Comparison of ENCODE assay signal across 19 mouse cellular contexts in the genomic region with DNA sequence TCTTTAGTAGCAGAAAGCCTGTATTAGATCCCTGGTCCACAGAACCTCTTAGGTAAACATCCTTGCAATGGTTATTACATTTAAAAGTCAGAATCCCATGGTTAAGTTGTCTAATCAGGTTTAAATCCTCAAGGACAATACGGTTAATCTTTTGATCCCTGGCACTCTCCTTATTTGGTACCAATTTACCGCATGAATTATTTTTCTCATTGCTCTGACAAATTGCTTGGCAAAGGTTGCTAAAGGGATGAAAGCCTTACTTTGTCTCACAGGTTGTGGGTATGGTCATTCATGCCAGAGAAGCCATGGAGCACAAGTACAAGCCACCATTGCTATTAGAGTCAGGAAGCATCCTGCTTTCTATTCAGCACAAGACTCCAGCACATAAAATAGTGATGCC.
DNase-seq lines count a peak whose midpoint lies in the region; ATAC-seq and TF ChIP-seq lines count a peak whose summit lies in the region.
"Had no signal": no experiment of that assay in that cellular context is flagged by ENCODE, and none has a peak within 500 bp of the region (broad histone marks: within the 10 kb centered on the region; RNA-seq: fewer than 3 reads in every experiment).

No protein-coding gene starts in this region.

- H3K4me1 ChIP-seq in forebrain, embryonic 14.5 days (ENCODE audit: control insufficient read depth, insufficient read depth, low read length), result no peaks in the 10 kb centered on the region
- H3K4me1 ChIP-seq in forebrain, embryonic 12.5 days, result no peaks in the 10 kb centered on the region
- H3K4me1 ChIP-seq in midbrain, postnatal 0 days (ENCODE audit: insufficient read depth, low read length), result no peaks in the 10 kb centered on the region
- H3K4me1 ChIP-seq in midbrain, embryonic 10.5 days, result no peaks in the 10 kb centered on the region
- H3K4me1 ChIP-seq: embryonic facial prominence, embryonic 10.5 days; embryonic facial prominence, embryonic 12.5 days; forebrain, embryonic 15.5 days had no signal

- 34% methylated on average over 2 of the region's 2 CpGs for WGBS in forebrain, embryonic 14.5 days
- 52% methylated on average over 2 of the region's 2 CpGs for WGBS in forebrain, embryonic 12.5 days
- WGBS in midbrain, postnatal 0 days, result 65% methylated on average over 2 of the region's 2 CpGs
- 77% methylated on average over 2 of the region's 2 CpGs for WGBS in midbrain, embryonic 10.5 days

- no peaks in the 10 kb centered on the region for H3K9me3 ChIP-seq in forebrain, embryonic 14.5 days (replicated peaks; ENCODE audit: control insufficient read depth, low read length)
- H3K9me3 ChIP-seq in forebrain, embryonic 12.5 days, result no peaks in the 10 kb centered on the region
- no peaks in the 10 kb centered on the region for H3K9me3 ChIP-seq in midbrain, postnatal 0 days (ENCODE audit: low read length)
- no peaks in the 10 kb centered on the region for H3K9me3 ChIP-seq in midbrain, embryonic 10.5 days (replicated peaks)
- H3K9me3 ChIP-seq: embryonic facial prominence, embryonic 10.5 days; embryonic facial prominence, embryonic 12.5 days; forebrain, embryonic 15.5 days had no signal

- TF ChIP-seq CTCF in midbrain, postnatal 0 days (IDR thresholded peaks at IDR 0.05), result no peak
- TF ChIP-seq CTCF in brain, embryonic 14.5 days (IDR thresholded peaks at IDR 0.05; ENCODE audit: borderline replicate concordance, extremely low read depth, insufficient read depth, insufficient read length), result no peak

- no peaks in the 10 kb centered on the region for H3K36me3 ChIP-seq in forebrain, embryonic 14.5 days (ENCODE audit: control insufficient read depth, insufficient read depth, low read length)
- H3K36me3 ChIP-seq in forebrain, embryonic 12.5 days (replicated peaks), result no peaks in the 10 kb centered on the region
- H3K36me3 ChIP-seq in midbrain, postnatal 0 days (ENCODE audit: insufficient read depth, low read length), result no peaks in the 10 kb centered on the region
- H3K36me3 ChIP-seq in midbrain, embryonic 10.5 days, result no peaks in the 10 kb centered on the region
- H3K36me3 ChIP-seq: embryonic facial prominence, embryonic 10.5 days; embryonic facial prominence, embryonic 12.5 days; forebrain, embryonic 15.5 days had no signal

- no peak for TF ChIP-seq POLR2A in brain, embryonic 14.5 days (IDR thresholded peaks at IDR 0.05; ENCODE audit: borderline replicate concordance, extremely low read depth, insufficient read depth, insufficient read length, poor library complexity, severe bottlenecking)

- no peak for ATAC-seq in forebrain, embryonic 14.5 days
- ATAC-seq in forebrain, embryonic 12.5 days (ENCODE audit: low FRiP score), result no peak
- ATAC-seq in midbrain, postnatal 0 days (ENCODE audit: low FRiP score), result no peak
- ATAC-seq: activated CD4-positive, CD25-positive, alpha-beta regulatory T cell, adult 4 months; forebrain, embryonic 15.5 days; forebrain, postnatal 0 days; Patski had no signal

- H3K27ac ChIP-seq in forebrain, embryonic 14.5 days (ENCODE audit: low read depth, low read length), result no peak overlapping the region
- no peak overlapping the region for H3K27ac ChIP-seq in forebrain, embryonic 12.5 days
- H3K27ac ChIP-seq in midbrain, postnatal 0 days (ENCODE audit: low read depth, low read length), result no peak overlapping the region
- no peak overlapping the region for H3K27ac ChIP-seq in midbrain, embryonic 10.5 days (replicated peaks)
- H3K27ac ChIP-seq: embryonic facial prominence, embryonic 10.5 days; embryonic facial prominence, embryonic 12.5 days; forebrain, embryonic 15.5 days had no signal

- H3K4me2 ChIP-seq in forebrain, embryonic 14.5 days (ENCODE audit: low read length), result no peak overlapping the region
- no peak overlapping the region for H3K4me2 ChIP-seq in forebrain, embryonic 12.5 days
- H3K4me2 ChIP-seq in midbrain, postnatal 0 days (ENCODE audit: low read depth, low read length, poor library complexity, severe bottlenecking), result no peak overlapping the region
- H3K4me2 ChIP-seq: embryonic facial prominence, embryonic 12.5 days; forebrain, embryonic 15.5 days had no signal

- DNase-seq in forebrain, embryonic 14.5 days (ENCODE audit: low spot score), result peak; percentile 13
- DNase-seq in midbrain, postnatal 0 days (ENCODE audit: low spot score), result peak; percentile 51
- DNase-seq in midbrain, embryonic 10.5 days (ENCODE audit: low spot score), result no peak
- peak; percentile 77 for DNase-seq in Muller cell, postnatal 12 days (ENCODE audit: inconsistent ontology term)
- peak; percentile 50 for DNase-seq in brain, embryonic 14.5 days (ENCODE audit: low read depth)
- DNase-seq in left cerebral cortex, postnatal 4 days, result no peak
- DNase-seq: adrenal gland, postnatal 10 days; adrenal gland, postnatal 25 days; cerebellum, adult 11-12 months; cerebellum, adult 2 months; cerebellum, adult 9-10 months; cerebellum, postnatal 36 days; forebrain, postnatal 0 days had no signal

- H3K4me3 ChIP-seq in forebrain, embryonic 14.5 days (ENCODE audit: low read depth, low read length), result no peak overlapping the region
- no peak overlapping the region for H3K4me3 ChIP-seq in forebrain, embryonic 12.5 days (replicated peaks)
- no peak overlapping the region for H3K4me3 ChIP-seq in midbrain, postnatal 0 days (ENCODE audit: low read depth, low read length)
- no peak overlapping the region for H3K4me3 ChIP-seq in midbrain, embryonic 10.5 days
- H3K4me3 ChIP-seq: embryonic facial prominence, embryonic 10.5 days; embryonic facial prominence, embryonic 12.5 days; forebrain, embryonic 15.5 days had no signal

- H3K27me3 ChIP-seq in forebrain, embryonic 14.5 days (replicated peaks; ENCODE audit: control insufficient read depth, insufficient read depth, low read length), result no peaks in the 10 kb centered on the region
- H3K27me3 ChIP-seq in forebrain, embryonic 12.5 days, result no peaks in the 10 kb centered on the region
- H3K27me3 ChIP-seq in midbrain, postnatal 0 days (ENCODE audit: insufficient read depth, low read length), result no peaks in the 10 kb centered on the region
- no peaks in the 10 kb centered on the region for H3K27me3 ChIP-seq in midbrain, embryonic 10.5 days (ENCODE audit: low read depth, poor library complexity, severe bottlenecking)
- H3K27me3 ChIP-seq: embryonic facial prominence, embryonic 12.5 days; forebrain, embryonic 15.5 days; Patski had no signal

- intact Hi-C loops in left cerebral cortex, postnatal 4 days (cut with DNase I), result no loop called here

- no peak overlapping the region for H3K9ac ChIP-seq in forebrain, embryonic 14.5 days (ENCODE audit: low read length)
- no peak overlapping the region for H3K9ac ChIP-seq in forebrain, embryonic 12.5 days
- H3K9ac ChIP-seq in midbrain, postnatal 0 days (replicated peaks; ENCODE audit: low read length, poor library complexity, severe bottlenecking), result no peak overlapping the region
- H3K9ac ChIP-seq: embryonic facial prominence, embryonic 12.5 days; forebrain, embryonic 15.5 days; forebrain, postnatal 0 days had no signal

Comparison
In these comparisons a context has a peak if more than half of its experiments do, and no peak if none do; other contexts are left out.
1. DNase-seq: peak in forebrain, embryonic 14.5 days (single experiment), midbrain, postnatal 0 days (single experiment), Muller cell, postnatal 12 days (single experiment) and brain, embryonic 14.5 days (single experiment); none in midbrain, embryonic 10.5 days (single experiment) and left cerebral cortex, postnatal 4 days (single experiment).